Comparison of ENCODE assay signal across 10 mouse cellular contexts in the genomic region with DNA sequence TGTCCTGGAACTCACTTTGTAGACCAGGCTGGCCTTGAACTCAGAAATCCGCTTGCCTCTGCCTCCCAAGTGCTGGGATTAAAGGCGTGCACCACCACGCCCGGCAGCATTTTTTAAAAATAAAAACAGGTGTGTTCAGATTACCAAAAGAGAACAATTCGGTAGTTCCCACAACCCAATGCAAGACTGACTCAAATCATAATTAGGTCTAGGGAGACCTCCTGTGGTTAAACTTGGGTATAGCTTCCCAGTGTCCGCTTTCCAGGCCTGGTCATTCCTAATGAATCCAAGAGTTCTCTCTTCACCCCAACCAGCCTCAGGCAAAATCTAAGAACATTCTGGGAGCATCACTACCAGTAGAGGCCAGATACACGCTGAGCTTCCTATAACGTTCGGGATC. TPM values are rescaled to one million over a fixed set of nuclear protein-coding genes. Genes with fewer than 3 reads are reported as not detected.
DNase-seq lines count a peak whose midpoint lies in the region; ATAC-seq and TF ChIP-seq lines count a peak whose summit lies in the region.
"Had no signal": no experiment of that assay in that cellular context is flagged by ENCODE, and none has a peak within 500 bp of the region (broad histone marks: within the 10 kb centered on the region; RNA-seq: fewer than 3 reads in every experiment).

No protein-coding gene starts in this region.

- H3K4me3 ChIP-seq in stomach, embryonic 16.5 days (replicated peaks; ENCODE audit: low read length): no peak overlapping the region
- H3K4me3 ChIP-seq: heart, embryonic 13.5 days; neural tube, embryonic 12.5 days had no signal

- H3K4me2 ChIP-seq in stomach, embryonic 16.5 days (ENCODE audit: low read depth, low read length): no peak overlapping the region
- H3K4me2 ChIP-seq: heart, embryonic 13.5 days; neural tube, embryonic 12.5 days had no signal

- CTCF ChIA-PET in Patski (lab: Charles Lee): interaction anchor here (0.7 to 2.9 kb wide), 7 partner anchors 10 to 357 kb away, joined by 3 to 11 read pairs (median 3); no protein-coding TSS in a partner anchor

- H3K9ac ChIP-seq in stomach, embryonic 16.5 days (ENCODE audit: low read length): no peak overlapping the region
- H3K9ac ChIP-seq: heart, embryonic 13.5 days; neural tube, embryonic 12.5 days had no signal

- no peaks in the 10 kb centered on the region for H3K36me3 ChIP-seq in stomach, embryonic 16.5 days (ENCODE audit: control insufficient read depth, insufficient read depth, low read length)
- H3K36me3 ChIP-seq: heart, embryonic 13.5 days; neural tube, embryonic 12.5 days had no signal

- H3K27me3 ChIP-seq in Patski: no peaks in the 10 kb centered on the region
- no peaks in the 10 kb centered on the region for H3K27me3 ChIP-seq in stomach, embryonic 16.5 days (ENCODE audit: control insufficient read depth, insufficient read depth, low read length)
- H3K27me3 ChIP-seq: heart, embryonic 13.5 days; neural tube, embryonic 12.5 days had no signal

- intact Hi-C loops in heart, postnatal 25 days (cut with DNase I): loop anchor here (5.0 kb wide), 2 partner anchors 173 to 443 kb away; no protein-coding TSS in a partner anchor
- intact Hi-C loops in heart, postnatal 14 days (cut with DNase I): loop anchor here (2.0 to 5.0 kb wide), 2 partner anchors 238 to 444 kb away; no protein-coding TSS in a partner anchor

- 15% methylated on average over 9 of the region's 9 CpGs for WGBS in stomach, embryonic 16.5 days

- peak; percentile 93 for DNase-seq in heart, adult 11 months
- DNase-seq in heart, postnatal 25 days (ENCODE audit: low spot score): no peak
- DNase-seq in Patski (ENCODE audit: low read depth, low spot score): no peak
- DNase-seq in embryo, embryonic 10 days (ENCODE audit: low spot score): peak; percentile 81
- DNase-seq in heart, postnatal 14 days: peak; percentile 36 to 72
- peak; percentile 52 to 63 for DNase-seq in kidney, postnatal 4 days

- peak; percentile 69 for ATAC-seq in Patski
- peak; percentile 74 for ATAC-seq in megakaryocyte, adult 5-6 weeks (ENCODE audit: poor library complexity, severe bottlenecking)
- ATAC-seq in stomach, embryonic 16.5 days (ENCODE audit: insufficient read depth, low FRiP score): peak; percentile 71; the same call in 1 of the 2 replicates

- peak; percentile 71 for TF ChIP-seq CTCF in Patski (IDR thresholded peaks at IDR 0.05)

- in situ Hi-C loops in Patski (cut with MboI; ENCODE audit: low pct_unique_long_range_greater_than_20kb): loop anchor here (5.0 to 25.0 kb wide), 2 partner anchors 223 to 443 kb away; no protein-coding TSS in a partner anchor

- no peaks in the 10 kb centered on the region for H3K9me3 ChIP-seq in stomach, embryonic 16.5 days (replicated peaks; ENCODE audit: control insufficient read depth, low read length)
- H3K9me3 ChIP-seq: heart, embryonic 13.5 days; neural tube, embryonic 12.5 days had no signal

- H3K4me1 ChIP-seq in stomach, embryonic 16.5 days (ENCODE audit: control insufficient read depth, insufficient read depth, low read length): peaks cover 3% of the 10 kb centered on the region; the same call in 1 of the 2 replicates
- H3K4me1 ChIP-seq: heart, embryonic 13.5 days had no signal

- POLR2A ChIA-PET in Patski (lab: Charles Lee): interaction anchor here (0.6 to 1.2 kb wide), 2 partner anchors 212 to 356 kb away, joined by 3 to 4 read pairs; no protein-coding TSS in a partner anchor

- H3K27ac ChIP-seq in stomach, embryonic 16.5 days (ENCODE audit: low read length): no peak overlapping the region
- H3K27ac ChIP-seq: heart, embryonic 13.5 days; neural tube, embryonic 12.5 days had no signal

RNA-seq across cellular contexts. Expression of a gene that starts 17.0 kb away (rescaled TPM):
- 10 to 100 TPM; 16.2 to 35.4 TPM for total RNA-seq in heart, postnatal 25 days (2021)
- polyA plus RNA-seq in Patski (2021): 31.7 TPM
- 10 to 100 TPM; 24.7 to 24.8 TPM for total RNA-seq in heart, postnatal 14 days (2021)
- 6.7 and 7.5 TPM in 2 replicates for total RNA-seq in megakaryocyte, adult 5-6 weeks (2015)
- total RNA-seq in megakaryocyte, adult 5-6 weeks (2017): 5.6 and 6.9 TPM in 2 replicates
- 7.7 and 8.1 TPM in 2 replicates for polyA plus RNA-seq in stomach, embryonic 16.5 days (2015; fragmentation: Nextera tagmentation; extraction: Ambion mirVana)

Comparison
In these comparisons a context has a peak if more than half of its experiments do, and no peak if none do; other contexts are left out.
1. DNase-seq: peak in heart, adult 11 months (single experiment), embryo, embryonic 10 days (single experiment), heart, postnatal 14 days (2 of 2) and kidney, postnatal 4 days (2 of 2); none in heart, postnatal 25 days (single experiment) and Patski (single experiment).
2. Peak in every context shown above with its lines, with median percentiles within 50 percentile points of each other: ATAC-seq.